Mouse (Mus musculus) layer of hippocampus, postnatal 14 days (tissue): ENCODE data around the gene Tnrc18. TPM values are rescaled to one million over a fixed set of nuclear protein-coding genes. Genes with fewer than 3 reads are reported as not detected.

Experiments used
- DNase-seq, 2 experiments: peaks; one replicate each; pipeline ENCODE4 v3.0.0; 2021 to 2022; ENCODE audit warnings: low spot score in 2 of 2, mixed read lengths in 1 of 2
- total RNA-seq, 2 experiments: library from RNA; stranded (reverse); gene quantifications; 2 replicates each; pipeline ENCODE4 v1.2.3; 2021

The Tnrc18 gene
- total RNA-seq, 2 experiments from 2014 or later: 172 to 184 TPM

DNA sequence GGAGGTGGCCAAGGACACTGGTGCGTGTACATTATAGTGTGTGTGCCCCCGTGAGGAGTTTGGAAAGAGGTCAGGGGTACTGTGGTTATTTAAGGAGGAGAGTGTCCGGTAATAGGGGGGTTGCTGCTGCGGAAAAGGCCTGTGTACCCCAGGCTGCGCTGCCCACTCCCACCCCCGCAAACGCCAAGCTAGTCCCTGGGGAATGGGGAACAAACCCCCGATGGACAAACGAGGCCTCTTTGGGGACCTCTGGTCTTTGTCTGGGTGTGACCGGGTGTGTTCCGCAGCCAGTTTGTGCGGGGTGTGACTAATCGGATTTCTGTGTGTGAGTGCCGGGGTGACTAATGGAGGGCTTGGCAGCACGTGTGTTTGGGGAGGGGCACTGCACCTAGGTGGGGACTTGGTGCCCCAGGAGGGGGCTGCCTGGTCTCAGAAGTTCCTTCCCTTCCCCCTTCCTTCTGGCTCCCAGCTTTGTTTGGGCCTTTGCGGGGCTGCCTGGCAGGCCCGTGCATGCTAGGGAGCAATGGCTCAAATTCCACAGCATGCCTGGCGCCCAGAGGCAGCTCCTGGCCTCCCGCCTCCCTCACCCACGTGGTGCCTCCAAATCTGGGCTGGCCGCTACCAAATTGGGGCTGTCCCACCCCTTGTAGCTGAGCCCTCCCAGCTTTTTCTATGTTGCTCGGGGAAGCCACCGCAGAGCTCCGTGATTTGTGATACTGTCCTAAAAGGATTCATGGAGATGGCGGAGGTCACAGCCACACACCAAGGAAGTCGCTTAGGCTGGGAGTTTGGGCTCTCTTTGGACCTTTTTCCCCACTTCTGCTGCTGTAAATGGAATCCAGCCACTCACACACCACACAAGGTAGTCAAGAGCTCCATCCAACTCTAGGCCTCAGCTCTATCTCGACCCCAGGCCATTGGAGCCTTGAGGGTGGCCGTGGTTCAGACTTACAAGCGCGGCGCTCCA is 5.9 kb upstream of the Tnrc18 start:
- DNase-seq: peak; percentile 73 to 75

DNA sequence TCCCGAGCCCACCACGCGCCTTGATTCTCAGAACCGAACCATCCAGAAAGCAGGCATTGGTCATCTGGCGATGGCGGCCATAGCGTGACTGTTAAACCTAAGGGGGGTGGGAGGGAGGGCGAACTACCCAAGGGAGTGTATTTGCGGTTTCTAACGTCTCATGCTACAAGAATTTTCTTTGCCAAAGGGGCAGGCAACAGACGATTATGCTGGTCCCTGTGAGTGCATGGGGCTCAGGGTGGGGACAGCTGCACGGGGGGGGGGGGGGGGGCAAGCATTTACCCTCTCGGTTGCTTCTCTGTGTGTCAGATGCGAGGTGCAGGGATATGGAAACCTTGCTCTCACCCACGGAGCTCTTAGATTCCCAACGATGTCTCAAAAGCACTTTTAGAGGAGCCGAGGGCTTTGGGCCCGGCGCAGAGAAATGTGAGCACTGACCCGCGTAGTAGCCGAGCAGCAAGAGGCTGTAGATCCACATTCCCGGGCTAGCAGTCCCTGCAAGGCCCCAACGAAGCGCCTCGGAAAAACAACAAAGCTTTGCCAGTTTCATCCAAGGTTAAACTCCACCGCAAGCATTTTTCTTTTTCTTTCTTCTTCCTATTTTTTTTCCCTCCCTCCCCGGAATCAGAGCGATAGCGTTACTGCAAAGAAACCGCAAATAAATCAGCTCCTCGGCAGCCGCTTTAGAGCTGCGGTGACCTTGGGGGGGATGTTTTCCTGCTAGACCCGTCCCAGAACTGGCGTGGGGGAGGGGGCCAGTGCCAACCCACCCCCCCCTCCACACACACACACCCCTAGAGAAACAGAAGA is 5.0 kb upstream of the Tnrc18 start:
- DNase-seq: peak in 1 of 2 experiments; percentile 38

DNA sequence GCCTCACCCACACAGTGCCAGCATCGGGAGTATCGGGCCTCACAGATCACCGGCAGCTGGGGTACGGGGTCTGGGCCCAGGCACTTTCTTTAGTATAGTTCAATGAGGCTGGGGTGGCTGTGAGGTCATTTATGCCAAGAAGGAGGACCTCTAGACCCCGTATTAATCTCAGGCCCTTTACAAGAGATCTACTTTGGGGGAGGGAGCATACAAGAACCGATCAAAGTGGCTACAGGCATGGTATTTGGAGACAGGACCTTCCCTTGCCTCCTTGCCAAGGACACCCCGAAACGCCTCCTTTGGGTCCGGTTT is 4.5 kb upstream of the Tnrc18 start:
- peak in 1 of 2 experiments; percentile 36 for DNase-seq

DNA sequence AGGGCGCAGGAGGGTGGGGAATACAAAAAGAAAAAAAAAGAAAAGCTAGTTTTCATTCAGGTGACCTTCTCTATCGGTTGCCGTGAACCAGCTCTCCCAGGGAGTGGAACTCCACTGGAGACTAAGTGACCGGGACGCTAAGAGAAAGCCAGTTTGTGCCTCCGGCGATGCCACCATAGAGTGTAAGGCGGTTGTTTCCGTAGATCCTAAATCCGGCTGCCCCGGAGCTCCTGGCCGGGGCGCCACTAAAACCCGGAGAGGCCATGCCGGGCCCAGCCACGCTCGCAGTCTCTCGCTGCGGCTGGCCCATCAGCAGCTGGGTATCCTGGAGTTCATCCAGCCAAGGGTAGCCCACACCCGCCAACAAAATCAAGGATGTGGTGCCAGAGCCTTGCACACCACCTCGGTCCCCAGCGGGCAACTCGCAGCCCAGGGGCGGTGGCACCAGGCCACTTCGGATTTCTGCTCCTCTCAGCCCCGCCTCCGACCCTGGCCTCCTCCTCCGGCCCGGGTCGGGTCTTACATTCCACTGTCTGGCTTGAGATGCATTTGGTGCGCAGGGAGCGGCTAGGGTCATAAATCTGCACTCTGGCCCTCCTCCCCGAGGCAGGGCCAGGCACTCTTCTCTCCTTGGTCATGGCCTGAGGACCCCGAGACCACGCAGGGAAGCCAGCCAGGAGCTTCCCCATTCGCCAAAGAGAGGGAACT is 4.0 kb upstream of the Tnrc18 start:
- peak; percentile 79 to 81 for DNase-seq

DNA sequence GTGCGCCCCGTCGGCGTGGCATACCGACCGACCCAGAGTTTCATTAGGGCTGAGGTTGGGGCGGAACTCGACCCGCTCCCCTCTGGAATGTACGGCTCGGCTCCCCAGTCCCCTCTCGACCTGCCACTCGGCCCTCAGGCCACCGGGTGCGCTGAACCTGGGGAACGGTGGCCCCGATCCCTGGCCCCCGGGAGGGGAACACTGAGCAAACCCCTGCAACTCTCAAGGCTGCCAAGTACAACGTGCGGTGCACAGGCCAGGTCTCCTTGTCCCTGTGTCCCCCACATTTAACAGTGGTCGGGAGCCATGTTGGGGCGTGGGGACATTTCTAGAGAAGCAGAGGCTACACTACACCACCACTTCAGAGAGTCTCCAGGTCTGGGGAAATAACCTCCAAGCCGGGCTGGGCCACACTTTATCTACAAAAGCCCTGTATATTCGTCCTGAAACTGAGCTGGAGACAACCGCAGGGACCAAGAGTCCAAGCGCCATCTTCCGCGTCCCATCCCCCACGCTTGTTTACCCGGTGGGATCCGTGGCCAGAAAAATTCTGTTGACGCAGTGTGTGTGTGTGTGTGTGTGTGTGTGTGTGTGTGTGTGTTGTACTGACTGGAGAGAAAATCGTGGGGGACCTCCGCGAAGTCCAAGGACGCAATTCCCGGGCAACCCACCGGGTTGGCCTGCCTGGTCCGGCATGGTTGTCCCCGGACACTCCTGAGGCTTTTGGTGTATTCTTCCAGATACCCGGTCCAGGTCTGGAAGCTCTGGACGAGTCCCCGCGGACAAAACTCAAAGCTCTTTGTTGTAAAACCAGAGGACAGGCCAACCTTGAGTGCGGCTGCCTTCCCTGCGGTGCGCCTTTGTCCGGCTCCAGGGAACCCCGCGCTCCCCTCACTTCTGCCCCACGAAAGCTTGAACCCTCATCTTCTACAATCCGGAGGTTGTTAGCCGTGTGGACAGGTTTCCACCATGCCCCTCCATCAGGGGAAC is 3.1 kb upstream of the Tnrc18 start:
- DNase-seq: peak; percentile 81

DNA sequence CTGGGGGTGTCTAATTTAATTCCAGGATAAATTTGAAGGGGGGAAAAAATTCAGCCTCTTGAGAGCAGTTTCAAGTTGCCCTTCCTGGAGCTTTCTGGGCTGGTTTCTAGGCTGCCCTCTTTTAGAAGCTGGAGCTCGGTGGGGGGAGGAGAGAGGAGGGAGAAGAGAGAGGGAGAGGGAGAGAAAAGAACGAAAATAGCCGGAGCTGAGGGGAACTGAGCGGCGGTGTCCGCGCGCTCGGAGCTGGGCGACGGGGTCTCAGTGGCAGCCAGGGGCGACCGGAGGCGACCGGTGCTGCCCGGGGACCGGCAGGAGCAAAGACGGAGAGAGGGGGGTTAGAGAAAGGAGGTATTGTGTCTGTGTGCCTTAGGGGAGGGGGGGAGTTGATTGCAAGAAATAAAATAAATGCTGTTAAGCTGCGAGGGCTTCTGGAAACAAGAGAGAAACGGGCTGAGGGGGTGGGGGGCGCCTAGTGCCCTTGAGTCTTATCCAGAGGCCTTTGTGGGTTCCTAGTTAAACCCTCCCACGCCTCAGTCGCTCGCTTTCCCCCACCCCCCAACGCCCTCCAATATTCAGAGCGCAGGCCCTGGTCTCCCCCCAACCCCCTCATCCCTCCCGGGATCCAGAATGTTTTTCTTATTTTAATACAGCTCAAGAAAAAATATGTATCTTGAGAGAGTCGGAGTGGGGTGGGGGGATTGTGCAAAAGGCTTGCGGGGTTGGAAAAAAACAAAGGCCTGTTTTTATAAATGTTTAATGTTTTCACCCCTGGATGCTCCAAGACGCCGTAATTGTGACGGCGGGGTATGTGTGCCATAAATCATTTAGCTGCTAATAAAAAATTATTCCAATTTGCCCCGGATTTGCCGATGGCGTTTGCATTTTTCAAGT is 2.2 kb upstream of the Tnrc18 start:
- DNase-seq: peak; percentile 70 to 88

DNA sequence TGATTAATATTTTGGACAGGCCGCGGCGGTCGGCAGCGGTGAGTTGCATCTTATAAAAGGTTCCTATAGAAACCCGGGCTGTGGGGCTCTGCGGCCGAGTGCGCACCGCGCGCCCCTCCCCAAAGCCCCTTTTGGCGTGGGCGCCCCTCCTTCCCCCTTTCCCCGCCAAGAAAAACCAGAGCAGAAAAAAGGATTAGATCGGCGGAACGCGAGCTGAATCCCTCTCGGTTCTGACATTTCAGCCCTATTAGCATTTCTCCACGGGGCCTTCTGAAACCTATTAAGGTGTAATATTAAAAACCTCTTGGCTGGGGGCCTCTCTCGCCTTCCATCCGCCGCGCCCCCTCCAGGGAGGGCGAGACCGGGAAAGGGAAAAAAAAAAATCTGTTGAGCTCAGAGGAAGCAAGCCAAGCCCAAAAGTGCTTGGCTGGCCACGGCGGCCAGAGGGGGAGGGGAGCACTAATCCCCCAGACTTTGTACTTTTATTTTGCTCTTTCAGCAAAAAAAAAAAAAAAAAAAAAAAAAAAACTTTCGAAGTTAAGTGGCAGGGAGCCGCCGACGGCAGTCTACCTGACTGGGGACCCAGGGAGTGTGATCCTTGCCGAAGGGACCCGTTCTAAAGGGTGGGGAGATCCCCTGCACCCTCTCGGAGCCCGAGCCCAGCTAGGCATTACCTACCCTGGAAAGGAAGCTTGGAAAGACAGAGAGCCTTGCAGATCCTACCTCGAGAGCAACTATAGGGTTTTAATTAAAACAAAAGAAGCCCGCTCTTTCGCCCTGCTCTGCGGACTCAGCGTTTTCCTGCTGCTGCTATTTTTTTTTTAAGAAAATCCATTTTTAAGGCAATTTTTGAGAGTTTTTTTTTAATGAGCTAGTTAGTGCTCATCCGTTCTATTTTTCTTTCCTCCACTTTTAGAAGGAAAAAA is 1.2 kb upstream of the Tnrc18 start:
- peak; percentile 70 to 76 for DNase-seq

DNA sequence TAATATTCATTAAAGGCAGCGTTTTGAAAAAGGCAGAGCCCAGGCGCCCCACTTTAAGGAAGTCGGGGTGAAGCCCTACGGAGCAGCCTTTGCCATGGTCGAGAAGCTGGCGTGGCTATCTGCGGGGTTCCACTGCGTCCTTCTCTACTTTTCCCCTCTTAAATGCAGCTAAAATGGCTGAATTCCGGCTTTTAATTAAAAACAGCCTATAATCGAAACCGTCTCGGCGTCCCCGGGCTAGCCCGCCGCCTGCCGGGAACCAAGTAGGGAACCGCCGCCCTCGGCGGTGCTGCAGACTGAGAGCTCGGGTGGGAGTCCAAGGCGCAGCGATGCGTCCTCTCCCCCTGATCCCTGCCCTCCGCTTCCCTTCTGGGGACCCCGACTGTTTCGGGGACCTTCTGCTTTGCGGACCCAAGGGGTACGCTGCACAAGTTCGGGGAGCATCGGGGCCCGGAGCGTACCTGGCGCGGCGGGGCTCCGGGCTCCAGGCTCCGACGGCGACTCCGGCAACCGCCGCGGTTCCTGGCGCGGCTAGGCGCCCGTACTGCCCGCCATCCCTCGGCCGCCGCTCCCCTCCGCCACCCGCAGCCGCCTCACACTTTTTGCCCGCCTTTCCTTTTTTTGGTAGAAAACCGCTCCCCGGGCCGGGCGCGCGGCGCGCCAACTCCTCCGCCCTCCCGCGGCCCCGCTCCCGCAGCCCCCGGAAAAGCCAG is 495 bp downstream of the Tnrc18 start:
- DNase-seq: peak; percentile 79 to 83

DNA sequence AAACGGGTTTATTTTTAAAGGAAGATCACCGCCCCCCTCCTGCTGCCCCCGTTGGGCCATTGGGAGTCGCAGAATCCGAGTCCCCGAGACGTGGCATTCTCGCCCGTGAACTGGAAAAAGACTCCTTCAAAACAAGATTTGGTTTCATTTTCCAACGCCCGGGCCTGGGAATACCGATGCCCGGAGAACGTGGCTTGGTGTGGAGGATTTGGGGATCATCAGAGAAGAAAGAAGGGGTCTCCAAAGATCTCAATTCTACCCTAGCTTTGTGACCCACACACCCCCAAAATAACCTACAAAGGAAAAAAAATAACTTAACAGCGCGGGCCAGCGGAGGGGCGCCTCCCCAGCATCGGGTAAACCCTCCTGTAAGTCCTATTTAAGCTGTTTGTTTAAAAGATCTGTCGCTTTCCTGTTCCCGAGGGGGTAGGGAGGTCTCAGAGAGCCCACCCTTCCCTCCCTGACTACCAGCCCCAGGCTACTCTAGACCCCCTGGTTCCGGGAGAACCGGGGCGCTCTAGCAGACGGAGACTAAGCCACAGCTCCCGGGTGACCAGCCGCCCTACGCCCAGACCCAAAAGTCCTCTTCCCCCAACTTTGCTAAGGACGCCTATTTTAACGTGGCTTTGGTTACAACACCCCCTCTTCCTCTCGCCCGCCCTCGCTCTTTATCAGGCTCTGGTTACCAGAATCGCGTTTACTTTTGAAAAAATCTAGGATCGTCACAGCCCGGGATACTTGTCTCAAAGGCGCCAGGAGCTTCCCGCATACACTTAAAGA is 1.2 kb downstream of the Tnrc18 start:
- DNase-seq: peak; percentile 42 to 55

DNA sequence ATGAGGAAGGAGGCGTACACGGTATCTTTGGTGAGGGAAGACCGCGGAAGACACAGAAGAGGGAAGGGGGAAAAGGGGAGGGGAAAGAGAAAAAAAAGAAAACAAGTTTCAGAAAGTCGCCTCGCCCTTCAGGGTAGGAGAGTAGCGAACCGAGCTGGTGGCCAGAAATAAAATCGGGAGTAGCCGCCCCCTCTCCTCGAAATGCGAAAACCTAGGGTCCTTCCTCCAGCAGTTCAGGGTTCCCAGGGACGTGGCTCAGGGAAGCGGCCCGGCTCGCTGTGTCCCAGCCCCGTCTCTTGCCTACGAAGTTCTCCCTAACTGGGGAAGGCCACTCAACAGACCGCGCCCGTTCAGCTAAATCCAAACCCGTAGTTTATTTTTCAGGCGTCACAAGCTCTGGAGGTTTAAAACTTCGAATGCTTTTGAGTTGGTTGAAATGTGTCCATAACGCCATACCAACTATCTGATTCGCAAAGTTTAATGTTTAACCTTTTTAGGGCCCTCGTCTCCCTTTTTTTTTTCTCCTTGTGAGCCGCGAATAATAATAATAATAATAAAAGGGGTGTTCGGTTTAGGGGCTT is 2.0 kb downstream of the Tnrc18 start:
- peak in 1 of 2 experiments; percentile 40 for DNase-seq

DNA sequence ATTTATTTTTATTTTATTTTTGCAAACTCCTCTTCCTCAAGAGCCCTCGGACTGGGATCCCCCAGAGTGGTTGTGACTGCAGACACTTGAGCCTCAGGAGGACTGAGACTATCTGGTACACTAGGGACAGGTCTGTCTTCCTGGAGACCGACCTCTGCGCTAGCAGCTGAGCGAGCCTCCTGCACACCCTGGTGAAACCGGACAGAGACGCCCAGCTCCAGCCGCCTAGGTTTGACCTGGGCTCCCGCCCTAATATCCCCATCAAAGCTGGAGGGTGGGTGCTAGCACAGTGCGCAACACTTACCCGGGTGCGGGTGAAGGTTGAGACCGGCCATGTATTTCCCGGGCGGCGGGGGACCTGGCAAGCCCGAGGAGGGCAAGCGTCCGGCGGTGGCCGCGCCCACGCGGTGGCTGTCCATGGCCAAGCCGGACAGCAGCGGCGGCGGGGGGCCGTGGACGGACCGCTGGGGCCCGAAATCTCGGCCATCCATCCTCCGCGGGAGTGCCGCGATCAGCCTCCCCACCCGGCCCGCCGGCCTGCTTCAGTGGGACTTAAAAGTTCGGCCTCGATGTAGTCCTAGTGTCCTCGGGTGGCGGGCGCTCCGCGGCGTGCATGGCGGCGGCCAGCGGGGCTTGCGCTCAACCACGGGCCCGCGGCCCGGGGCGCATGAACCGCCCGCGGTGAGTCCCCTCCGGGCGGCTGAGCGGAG is 2.6 kb downstream of the Tnrc18 start:
- DNase-seq: peak in 1 of 2 experiments; percentile 49

DNA sequence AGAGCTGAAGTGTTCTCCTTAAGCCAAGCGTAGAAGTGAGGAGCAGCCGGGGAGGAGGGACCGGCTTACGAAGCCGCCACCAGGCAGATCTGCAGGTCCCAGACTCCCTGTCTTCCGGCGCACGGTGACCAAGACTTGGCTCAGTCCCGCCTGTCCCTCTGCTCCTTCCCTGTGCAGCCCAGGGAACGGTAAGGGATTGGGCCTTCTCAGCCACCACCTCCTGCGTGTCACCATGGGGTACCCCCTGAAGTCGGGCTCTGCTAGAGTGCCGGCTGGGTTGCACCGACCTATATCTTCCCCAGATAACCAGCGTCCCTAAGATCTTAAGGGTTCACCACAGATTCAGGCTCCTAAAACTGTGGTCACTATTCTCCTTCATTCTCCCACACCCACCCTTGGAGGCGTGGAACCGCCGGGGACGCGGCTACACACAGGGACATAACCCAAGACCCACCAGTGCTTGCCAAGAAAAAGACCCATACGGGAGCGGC is 3.3 kb downstream of the Tnrc18 start:
- DNase-seq: peak in 1 of 2 experiments; percentile 58

DNA sequence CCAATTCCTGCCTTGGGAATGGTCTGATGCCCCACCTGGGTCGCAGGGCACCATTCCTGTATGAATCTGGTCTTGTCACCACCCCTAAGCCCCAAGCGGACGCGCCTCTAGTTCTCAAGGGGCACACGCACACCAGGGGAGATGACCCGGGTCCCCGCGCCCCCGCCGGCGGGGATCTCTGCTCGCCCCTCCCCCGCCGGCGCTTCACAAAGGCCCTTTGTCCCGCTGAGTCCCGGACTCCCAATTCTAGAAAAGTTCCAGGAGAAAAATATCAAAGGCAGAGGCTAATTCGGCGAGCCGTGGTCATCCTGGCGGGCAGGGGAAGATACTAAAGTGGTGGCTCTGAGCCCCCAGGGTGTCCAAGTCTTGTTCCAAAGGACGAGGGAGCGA is 3.7 kb downstream of the Tnrc18 start:
- peak in 1 of 2 experiments; percentile 36 for DNase-seq

DNA sequence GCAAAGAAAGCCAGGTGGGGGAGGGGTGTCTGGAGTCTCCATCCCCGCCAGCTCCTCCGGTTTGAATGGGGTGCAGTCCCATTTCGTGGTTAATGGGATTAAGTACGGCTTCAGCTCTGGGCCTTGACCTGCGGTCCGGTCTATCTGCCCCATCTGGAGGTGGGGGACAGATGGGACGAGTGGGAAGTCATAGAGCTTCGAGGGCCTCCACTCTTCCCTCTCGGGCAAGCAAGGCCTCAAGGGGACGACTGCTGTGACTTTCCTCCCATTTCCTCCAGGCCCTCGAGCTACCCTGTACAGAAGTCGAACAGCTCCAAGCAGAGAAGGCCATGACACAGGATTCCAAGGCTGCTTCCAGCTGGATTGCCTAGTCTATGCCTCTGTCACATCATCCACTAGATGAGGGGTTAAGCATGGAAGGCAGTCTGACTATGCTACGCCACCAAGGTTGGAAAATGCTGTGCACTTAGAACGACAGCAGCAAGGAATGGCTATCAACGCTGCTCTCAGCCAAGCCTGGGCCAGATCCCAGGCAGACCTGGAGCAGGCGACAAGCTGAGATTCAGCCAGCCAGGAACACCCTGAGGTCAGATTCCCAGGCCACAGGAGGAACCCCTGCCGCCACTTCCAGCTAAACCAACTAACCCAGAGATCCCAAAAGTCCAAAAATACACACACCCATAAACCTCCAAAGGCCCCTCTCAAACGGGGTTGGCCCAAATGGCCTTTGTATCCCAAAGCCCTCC is 4.3 kb downstream of the Tnrc18 start:
- peak in 1 of 2 experiments; percentile 42 for DNase-seq

DNA sequence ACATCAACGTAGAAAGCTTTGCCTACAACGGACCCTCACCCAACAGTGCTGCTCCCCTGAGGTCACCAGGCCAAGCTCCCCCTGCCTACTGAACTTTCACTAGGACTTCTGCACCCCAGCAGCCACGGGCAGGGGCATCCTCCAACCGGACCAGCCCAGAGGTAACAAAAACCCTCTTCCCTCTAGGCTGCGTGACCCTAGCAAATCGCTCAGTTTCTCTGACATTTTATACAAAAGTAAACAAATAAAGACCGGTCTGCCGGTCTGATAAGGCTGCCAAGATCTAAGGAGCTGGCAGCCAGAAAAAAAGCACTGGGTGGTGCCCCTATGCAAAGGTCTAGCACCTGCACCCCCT is 4.9 kb downstream of the Tnrc18 start:
- no peak for DNase-seq
